Mouse (Mus musculus): ENCODE measurements at regions not wholly inside any gene's neighbourhood (a gene's known extent, or its start where the extent isn't known, plus 50 kb on each side); places are given as distances from the start of the nearest gene placed in this dataset.

GRCm38 (mm10) chr15:93986631-93987429 lies 391.1 kb upstream of the Prickle1 start:
- DNase-seq (ENCODE audit: extremely low spot score in 1 of 2, low spot score in 1 of 2): no peak

GRCm38 (mm10) chr15:93982091-93982490 lies 386.4 kb upstream of the Prickle1 start:
- no peak for DNase-seq (ENCODE audit: extremely low spot score in 1 of 2, low spot score in 1 of 2)

- no peak for DNase-seq (ENCODE audit: extremely low spot score in 1 of 2, low spot score in 1 of 2)
Observed at GRCm38 (mm10) chr15:93977494-93977893, 381.8 kb upstream of the Prickle1 start.

GRCm38 (mm10) chr15:93974727-93975126 lies 379.0 kb upstream of the Prickle1 start:
- no peak for DNase-seq (ENCODE audit: extremely low spot score in 1 of 2, low spot score in 1 of 2)

- DNase-seq (ENCODE audit: extremely low spot score in 1 of 2, low spot score in 1 of 2): no peak
Observed at GRCm38 (mm10) chr15:93972979-93973378, 377.3 kb upstream of the Prickle1 start.

- no peak for DNase-seq (ENCODE audit: extremely low spot score in 1 of 2, low spot score in 1 of 2)
Observed at GRCm38 (mm10) chr15:93961950-93962349, 366.3 kb upstream of the Prickle1 start.

- DNase-seq (ENCODE audit: extremely low spot score in 1 of 2, low spot score in 1 of 2): no peak
Observed at GRCm38 (mm10) chr15:93959931-93960330, 364.2 kb upstream of the Prickle1 start.

DNA sequence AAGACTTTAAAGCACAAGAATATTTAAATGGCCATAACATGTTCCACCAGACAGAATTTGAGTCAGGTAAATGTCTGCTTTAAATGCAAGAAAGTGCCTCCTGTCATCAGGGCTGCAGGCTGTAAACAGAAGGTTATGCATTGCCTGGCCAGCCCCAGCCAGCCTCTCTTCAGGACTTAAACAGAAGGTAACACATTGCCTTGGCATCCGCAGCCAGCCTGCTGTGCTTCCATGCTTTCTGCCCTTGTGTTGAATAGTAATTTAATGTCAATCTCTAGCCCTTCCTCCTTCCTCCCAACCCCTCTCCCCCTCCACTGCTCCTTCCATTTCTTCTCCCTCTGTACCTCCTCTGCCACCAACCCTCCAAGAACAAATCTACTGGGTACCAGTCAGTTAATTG lies 362.4 kb upstream of the Prickle1 start:
- no peak for DNase-seq (ENCODE audit: extremely low spot score in 1 of 2, low spot score in 1 of 2)

GRCm38 (mm10) chr15:93956801-93957200 lies 361.1 kb upstream of the Prickle1 start:
- no peak for DNase-seq (ENCODE audit: extremely low spot score in 1 of 2, low spot score in 1 of 2)

- DNase-seq (ENCODE audit: extremely low spot score in 1 of 2, low spot score in 1 of 2): no peak
Observed at GRCm38 (mm10) chr15:93953548-93953947, 357.9 kb upstream of the Prickle1 start.

DNA sequence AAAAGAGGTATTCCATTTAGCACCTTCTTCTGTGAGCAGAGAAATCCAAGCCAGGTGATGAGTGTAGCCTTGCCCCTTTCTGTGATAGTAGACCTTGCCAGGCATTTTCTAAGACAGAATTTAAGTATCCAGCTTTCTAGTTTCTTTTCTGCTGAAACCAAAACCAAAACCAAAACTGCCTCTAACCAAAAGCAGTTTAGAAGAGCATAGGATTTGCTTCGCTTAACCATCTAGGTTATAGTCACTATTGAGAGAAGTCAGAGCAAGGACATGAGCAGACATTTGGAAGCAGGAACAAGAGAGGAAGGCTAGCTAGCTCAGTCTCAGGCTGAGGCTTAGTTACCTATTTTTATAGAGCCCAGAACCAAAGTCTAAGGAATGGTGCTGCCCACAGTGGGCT lies 354.8 kb upstream of the Prickle1 start:
- no peak for DNase-seq (ENCODE audit: extremely low spot score in 1 of 2, low spot score in 1 of 2)

GRCm38 (mm10) chr15:93948902-93949301 lies 353.2 kb upstream of the Prickle1 start:
- no peak for DNase-seq (ENCODE audit: extremely low spot score in 1 of 2, low spot score in 1 of 2)

- DNase-seq (ENCODE audit: extremely low spot score in 1 of 2, low spot score in 1 of 2): no peak
Observed at GRCm38 (mm10) chr15:93943545-93943944, 347.9 kb upstream of the Prickle1 start.

DNA sequence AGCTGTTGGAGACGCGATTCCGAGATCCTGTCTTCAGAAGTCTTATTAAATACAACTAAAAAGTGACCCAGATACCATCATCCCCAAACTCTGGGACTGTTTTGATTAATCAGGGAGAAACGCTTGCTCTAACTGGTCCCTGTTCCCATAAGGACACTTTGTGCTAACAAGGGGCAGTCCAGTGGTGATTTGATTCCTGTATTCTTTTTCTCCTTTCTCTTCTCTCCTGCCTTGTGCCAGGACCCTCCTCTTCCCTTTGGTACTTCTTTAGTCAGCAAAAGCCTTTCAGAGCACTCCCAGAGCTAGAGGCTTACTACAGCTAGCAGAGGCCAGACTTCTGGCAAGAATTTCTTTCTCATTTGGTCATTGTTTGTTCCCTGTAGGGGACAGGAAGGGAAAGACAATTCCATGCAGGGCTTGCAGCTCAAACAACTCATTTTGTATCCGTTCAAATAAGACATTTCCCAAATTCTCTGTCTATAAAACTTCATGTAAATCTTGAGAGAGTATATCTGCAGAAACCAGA lies 337.3 kb upstream of the Prickle1 start:
- no peak for DNase-seq (ENCODE audit: extremely low spot score in 1 of 2, low spot score in 1 of 2)

GRCm38 (mm10) chr15:93926842-93927241 lies 331.2 kb upstream of the Prickle1 start:
- DNase-seq (ENCODE audit: extremely low spot score in 1 of 2, low spot score in 1 of 2): no peak

GRCm38 (mm10) chr15:93926262-93926661 lies 330.6 kb upstream of the Prickle1 start:
- DNase-seq (ENCODE audit: extremely low spot score in 1 of 2, low spot score in 1 of 2): no peak

GRCm38 (mm10) chr15:93921457-93922234 lies 326.0 kb upstream of the Prickle1 start:
- DNase-seq (ENCODE audit: extremely low spot score in 1 of 2, low spot score in 1 of 2): no peak

- no peak for DNase-seq (ENCODE audit: extremely low spot score in 1 of 2, low spot score in 1 of 2)
Observed at GRCm38 (mm10) chr15:93920996-93921395, 325.3 kb upstream of the Prickle1 start.

GRCm38 (mm10) chr15:93919577-93919976 lies 323.9 kb upstream of the Prickle1 start:
- no peak for DNase-seq (ENCODE audit: extremely low spot score in 1 of 2, low spot score in 1 of 2)

DNA sequence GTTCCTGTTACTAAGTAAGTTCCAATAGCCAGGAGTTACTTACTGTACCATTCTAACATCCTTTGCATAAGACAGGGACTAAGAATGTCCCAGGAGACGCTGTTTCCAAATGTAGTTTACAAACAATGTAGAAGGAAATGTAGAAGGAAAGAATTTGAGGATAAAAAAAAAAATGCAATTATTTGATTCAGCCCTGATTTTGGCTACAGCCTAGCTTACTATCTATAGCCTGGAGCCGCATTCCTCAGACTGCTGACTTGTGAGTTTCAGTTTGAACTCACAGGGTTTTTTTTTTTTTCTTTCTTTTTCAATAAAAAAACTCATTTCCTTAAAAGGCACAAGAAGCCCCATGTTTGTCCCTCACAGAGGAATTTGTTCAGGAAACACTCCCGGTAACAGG lies 321.2 kb upstream of the Prickle1 start:
- DNase-seq (ENCODE audit: extremely low spot score in 1 of 2, low spot score in 1 of 2): no peak

GRCm38 (mm10) chr15:93913462-93913861 lies 317.8 kb upstream of the Prickle1 start:
- DNase-seq (ENCODE audit: extremely low spot score in 1 of 2, low spot score in 1 of 2): no peak

Measured in layer of hippocampus, postnatal 25 days (tissue).